Mouse (Mus musculus) central nervous system, embryonic 11.5 days (tissue): Measurements from ENCODE around the gene Apobec4. TPM values are rescaled to one million over a fixed set of nuclear protein-coding genes. Genes with fewer than 3 reads are reported as not detected.

Experiments
- polyA plus RNA-seq: library from polyadenylated mRNA; depleted of rRNA; stranded (reverse); fragments of >200 nt; gene quantifications from 2 replicates; pipeline ENCODE4 v1.2.3, GENCODE M21; 2012; rRNA removed

Gene Apobec4
- 0.04 TPM in 1 of 2 replicates, not detected in the other for polyA plus RNA-seq

GRCm38 (mm10) chr1:152750312-152750965 lies at the start of gene Apobec4:
TSS of gene Apobec4 (plus strand) at chr1:152750551.

GRCm38 (mm10) chr1:152766032-152766772 lies 15.9 kb downstream of the Apobec4 start, which contains the start of the genes Rgl1 and Arpc5:
TSS of gene Rgl1 (minus strand) at chr1:152766351.
TSS of gene Arpc5 (plus strand) at chr1:152766542.

GRCm38 (mm10) chr1:152799897-152800296 lies 49.5 kb downstream of the Apobec4 start, which contains the start of gene Ncf2:
TSS of gene Ncf2 (plus strand) at chr1:152800194.

Other genes with a start within 250 kb of the Apobec4 start
- gene Rgl1, start 15.8 kb downstream of the Apobec4 start, polyA plus RNA-seq = 12.0 and 16.8 TPM in 2 replicates
- 123 and 176 TPM in 2 replicates for gene Arpc5, start 16.0 kb downstream of the Apobec4 start, polyA plus RNA-seq
- 2.9 and 3.2 TPM in 2 replicates for gene Ncf2, start 49.6 kb downstream of the Apobec4 start, polyA plus RNA-seq
- gene Smg7, start 152.1 kb downstream of the Apobec4 start, polyA plus RNA-seq = 34.9 and 54.2 TPM in 2 replicates
- gene Nmnat2, start 204.4 kb downstream of the Apobec4 start, polyA plus RNA-seq = 13.6 and 13.8 TPM in 2 replicates